ENCODE assay signal across 8 mouse cellular contexts in the genomic region with DNA sequence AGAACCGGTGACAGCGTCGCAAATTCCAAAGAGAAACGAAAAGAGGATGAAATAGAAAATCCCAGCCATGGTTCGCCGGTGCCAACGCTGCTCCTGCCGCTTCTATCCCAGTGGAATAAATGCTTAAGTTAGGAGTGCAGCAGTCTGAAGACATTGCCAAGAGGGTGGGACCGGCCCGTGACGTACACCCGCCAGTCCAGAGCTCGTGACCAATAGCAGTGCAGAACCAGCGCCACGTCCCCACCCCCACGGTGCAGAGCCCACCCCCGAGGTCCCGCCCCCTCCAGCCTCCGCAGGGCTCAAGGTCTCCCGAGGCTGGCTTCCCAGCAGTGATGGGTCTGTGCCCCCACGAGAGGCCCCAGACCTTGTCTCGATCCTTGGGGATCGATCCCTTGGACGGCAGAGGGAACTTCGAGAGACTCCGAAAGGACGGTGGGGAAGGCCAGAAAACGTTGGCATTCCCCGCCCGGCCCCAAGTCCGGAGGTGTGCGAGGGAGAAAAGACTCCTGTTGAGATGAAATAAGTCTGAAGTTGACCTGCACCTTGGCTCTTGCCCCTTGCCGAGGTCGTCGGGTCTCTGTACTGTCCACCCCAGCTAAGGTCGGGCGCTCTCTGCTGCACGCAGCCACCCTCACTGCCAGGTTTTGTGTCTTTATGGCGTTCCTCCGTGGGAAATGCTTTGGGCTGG. TPM values are rescaled to one million over a fixed set of nuclear protein-coding genes. Genes with fewer than 3 reads are reported as not detected.
DNase-seq lines count a peak whose midpoint lies in the region; ATAC-seq and TF ChIP-seq lines count a peak whose summit lies in the region.

A gene (minus strand): TSS at position 126 of the 688 bp plus-strand sequence.

- peak within 1 kb of the TSS; percentile 46 for H3K4me3 ChIP-seq in neural tube, embryonic 11.5 days (ENCODE audit: low read depth, low read length)
- peak within 1 kb of the TSS; percentile 63 for H3K4me3 ChIP-seq in embryonic fibroblast, embryonic 13.5 days (ENCODE audit: insufficient read depth, low read length)
- peak within 1 kb of the TSS; percentile 72 for H3K4me3 ChIP-seq in heart, embryonic 10.5 days
- peak within 1 kb of the TSS; percentile 73 for H3K4me3 ChIP-seq in kidney, embryonic 15.5 days (replicated peaks)
- H3K4me3 ChIP-seq in limb, embryonic 14.5 days (replicated peaks; ENCODE audit: low read length), result peak within 1 kb of the TSS; percentile 74
- H3K4me3 ChIP-seq in midbrain, embryonic 14.5 days (replicated peaks; ENCODE audit: low read depth, low read length), result peak within 1 kb of the TSS; percentile 62
- H3K4me3 ChIP-seq in stomach, embryonic 16.5 days (replicated peaks; ENCODE audit: low read length), result peak within 1 kb of the TSS; percentile 77

- peak within 1 kb of the TSS; percentile 68 for H3K9ac ChIP-seq in neural tube, embryonic 11.5 days (ENCODE audit: low read length)
- H3K9ac ChIP-seq in kidney, embryonic 15.5 days, result peak within 1 kb of the TSS; percentile 70
- H3K9ac ChIP-seq in limb, embryonic 14.5 days (ENCODE audit: low read depth, low read length, severe bottlenecking), result peak within 1 kb of the TSS; percentile 79
- peak within 1 kb of the TSS; percentile 64 for H3K9ac ChIP-seq in midbrain, embryonic 14.5 days (replicated peaks; ENCODE audit: low read length)
- H3K9ac ChIP-seq in stomach, embryonic 16.5 days (ENCODE audit: low read length), result peak within 1 kb of the TSS; percentile 77

- H3K4me1 ChIP-seq in neural tube, embryonic 11.5 days (ENCODE audit: control insufficient read depth, insufficient read depth, low read length), result peaks cover 8% of the 10 kb centered on the region
- H3K4me1 ChIP-seq in embryonic fibroblast, embryonic 13.5 days (ENCODE audit: control insufficient read depth, insufficient read depth, low read length), result 0 out of 2 replicates have a peak, but pooled peaks cover 6% of the 10 kb centered on the region
- peaks cover 27% of the 10 kb centered on the region; the same call in 1 of the 2 replicates for H3K4me1 ChIP-seq in heart, embryonic 10.5 days
- H3K4me1 ChIP-seq in kidney, embryonic 15.5 days, result peaks cover 46% of the 10 kb centered on the region
- H3K4me1 ChIP-seq in limb, embryonic 14.5 days (ENCODE audit: control insufficient read depth, insufficient read depth, low read length), result peaks cover 20% of the 10 kb centered on the region
- H3K4me1 ChIP-seq in midbrain, embryonic 14.5 days (ENCODE audit: control insufficient read depth, insufficient read depth, low read length), result peaks cover 24% of the 10 kb centered on the region
- H3K4me1 ChIP-seq in stomach, embryonic 16.5 days (ENCODE audit: control insufficient read depth, insufficient read depth, low read length), result peaks cover 21% of the 10 kb centered on the region; the same call in 1 of the 2 replicates

- H3K27me3 ChIP-seq in neural tube, embryonic 11.5 days (ENCODE audit: control insufficient read depth, insufficient read depth, low read length), result no peaks in the 10 kb centered on the region
- H3K27me3 ChIP-seq in heart, embryonic 10.5 days (ENCODE audit: insufficient read depth, poor library complexity, severe bottlenecking), result peaks cover 17% of the 10 kb centered on the region
- H3K27me3 ChIP-seq in kidney, embryonic 15.5 days, result peaks cover 10% of the 10 kb centered on the region; the same call in 1 of the 2 replicates
- H3K27me3 ChIP-seq in limb, embryonic 14.5 days (ENCODE audit: control insufficient read depth, insufficient read depth, low read length), result 0 out of 2 replicates have a peak, but pooled peaks cover 1% of the 10 kb centered on the region
- H3K27me3 ChIP-seq in midbrain, embryonic 14.5 days (ENCODE audit: control insufficient read depth, insufficient read depth, low read length), result no peaks in the 10 kb centered on the region
- H3K27me3 ChIP-seq in stomach, embryonic 16.5 days (ENCODE audit: control insufficient read depth, insufficient read depth, low read length), result peaks cover 5% of the 10 kb centered on the region; the same call in 1 of the 2 replicates

- H3K27ac ChIP-seq in neural tube, embryonic 11.5 days (ENCODE audit: low read depth, low read length), result peak within 1 kb of the TSS; percentile 76
- H3K27ac ChIP-seq in embryonic fibroblast, embryonic 13.5 days (ENCODE audit: insufficient read depth, low read length), result 0 out of 2 replicates have a peak within 1 kb of the TSS, but pooled peaks have one; percentile 3
- peak within 1 kb of the TSS; percentile 82 for H3K27ac ChIP-seq in heart, embryonic 10.5 days
- H3K27ac ChIP-seq in kidney, embryonic 15.5 days, result peak within 1 kb of the TSS; percentile 78
- H3K27ac ChIP-seq in limb, embryonic 14.5 days (replicated peaks; ENCODE audit: low read depth, low read length), result peak within 1 kb of the TSS; percentile 87
- H3K27ac ChIP-seq in midbrain, embryonic 14.5 days (replicated peaks; ENCODE audit: low read depth, low read length), result peak within 1 kb of the TSS; percentile 88
- peak within 1 kb of the TSS; percentile 67 for H3K27ac ChIP-seq in stomach, embryonic 16.5 days (ENCODE audit: low read length)

- DNase-seq in neural tube, embryonic 11.5 days (ENCODE audit: low spot score), result peak; percentile 89
- no peak for DNase-seq in neural tube, embryonic 10.5 days (ENCODE audit: extremely low spot score, low spot score)
- peak; percentile 95 for DNase-seq in heart, embryonic 10.5 days (ENCODE audit: low spot score)
- DNase-seq in limb, embryonic 14.5 days (ENCODE audit: low spot score), result peak; percentile 95
- DNase-seq in midbrain, embryonic 14.5 days, result peak; percentile 92

- ATAC-seq in neural tube, embryonic 11.5 days (ENCODE audit: insufficient read depth, low FRiP score, low TSS enrichment), result peak; percentile 91
- peak; percentile 95 for ATAC-seq in kidney, embryonic 15.5 days (replicated peaks; ENCODE audit: low FRiP score)
- peak; percentile 93 for ATAC-seq in limb, embryonic 14.5 days (ENCODE audit: low FRiP score, low read depth)
- ATAC-seq in midbrain, embryonic 14.5 days (ENCODE audit: low FRiP score, low TSS enrichment), result peak; percentile 86
- peak; percentile 96 for ATAC-seq in stomach, embryonic 16.5 days (ENCODE audit: insufficient read depth, low FRiP score)

- peak; percentile 96 for TF ChIP-seq POLR2A in embryonic fibroblast, embryonic 13.5 days (IDR thresholded peaks at IDR 0.05; ENCODE audit: low read depth, low read length)
- peak; percentile 91; the same call in 1 of the 2 replicates for TF ChIP-seq POLR2A in limb, embryonic 14.5 days (IDR thresholded peaks at IDR 0.05; ENCODE audit: borderline replicate concordance, extremely low read depth, insufficient read depth, insufficient read length)

- 0% methylated on average over 40 of the region's 40 CpGs for WGBS in neural tube, embryonic 11.5 days
- WGBS in heart, embryonic 10.5 days, result under 1% methylated on average over 40 of the region's 40 CpGs
- WGBS in kidney, embryonic 15.5 days, result under 1% methylated on average over 40 of the region's 40 CpGs
- under 1% methylated on average over 38 of the region's 40 CpGs for WGBS in limb, embryonic 14.5 days
- WGBS in midbrain, embryonic 14.5 days, result under 1% methylated on average over 40 of the region's 40 CpGs
- WGBS in stomach, embryonic 16.5 days, result under 1% methylated on average over 40 of the region's 40 CpGs

- peak within 1 kb of the TSS; percentile 96 for H3K4me2 ChIP-seq in neural tube, embryonic 11.5 days (ENCODE audit: low read depth)
- peak within 1 kb of the TSS; percentile 98 for H3K4me2 ChIP-seq in kidney, embryonic 15.5 days
- H3K4me2 ChIP-seq in limb, embryonic 14.5 days (replicated peaks; ENCODE audit: low read depth, low read length, severe bottlenecking), result peak within 1 kb of the TSS; percentile 69
- peak within 1 kb of the TSS; percentile 69 for H3K4me2 ChIP-seq in midbrain, embryonic 14.5 days (ENCODE audit: low read length)
- peak within 1 kb of the TSS; percentile 96 for H3K4me2 ChIP-seq in stomach, embryonic 16.5 days (ENCODE audit: low read depth, low read length)

- no peaks in the 10 kb centered on the region for H3K36me3 ChIP-seq in neural tube, embryonic 11.5 days (ENCODE audit: control insufficient read depth, insufficient read depth, low read length)
- 0 out of 2 replicates have a peak, but pooled peaks cover 3% of the 10 kb centered on the region for H3K36me3 ChIP-seq in heart, embryonic 10.5 days
- H3K36me3 ChIP-seq in kidney, embryonic 15.5 days, result 0 out of 2 replicates have a peak, but pooled peaks cover under 1% of the 10 kb centered on the region
- H3K36me3 ChIP-seq in limb, embryonic 14.5 days (ENCODE audit: control insufficient read depth, insufficient read depth, low read length), result peaks cover 12% of the 10 kb centered on the region
- no peaks in the 10 kb centered on the region; the same call in 1 of the 2 replicates for H3K36me3 ChIP-seq in midbrain, embryonic 14.5 days (ENCODE audit: control insufficient read depth, insufficient read depth, low read length)
- H3K36me3 ChIP-seq in stomach, embryonic 16.5 days (ENCODE audit: control insufficient read depth, insufficient read depth, low read length), result no peaks in the 10 kb centered on the region

- no peaks in the 10 kb centered on the region for H3K9me3 ChIP-seq in neural tube, embryonic 11.5 days (ENCODE audit: control insufficient read depth, low read length)
- H3K9me3 ChIP-seq in heart, embryonic 10.5 days, result no peaks in the 10 kb centered on the region
- H3K9me3 ChIP-seq in kidney, embryonic 15.5 days (replicated peaks), result no peaks in the 10 kb centered on the region
- H3K9me3 ChIP-seq in limb, embryonic 14.5 days (ENCODE audit: control insufficient read depth, low read length), result no peaks in the 10 kb centered on the region
- no peaks in the 10 kb centered on the region for H3K9me3 ChIP-seq in midbrain, embryonic 14.5 days (ENCODE audit: control insufficient read depth, low read length)
- no peaks in the 10 kb centered on the region for H3K9me3 ChIP-seq in stomach, embryonic 16.5 days (replicated peaks; ENCODE audit: control insufficient read depth, low read length)

- no peak for TF ChIP-seq CTCF in embryonic fibroblast, embryonic 13.5 days (IDR thresholded peaks at IDR 0.05; ENCODE audit: borderline replicate concordance, insufficient read depth, low read length)

RNA-seq across cellular contexts. Expression of the gene that starts here (rescaled TPM):
- 23.1 and 26.6 TPM in 2 replicates for polyA plus RNA-seq in neural tube, embryonic 11.5 days (2014; fragmentation: Nextera tagmentation; extraction: Ambion mirVana)
- polyA plus RNA-seq in embryonic fibroblast, embryonic 13.5 days (2011; ENCODE audit: insufficient read length, low read depth, missing spikeins), result 20.9 and 26.4 TPM in 2 replicates
- 6.1 and 11.5 TPM in 2 replicates for polyA plus RNA-seq in heart, embryonic 10.5 days (2016; fragmentation: Nextera tagmentation; extraction: Ambion mirVana)
- polyA plus RNA-seq in kidney, embryonic 15.5 days (2015; fragmentation: Nextera tagmentation; extraction: Ambion mirVana), result 17.2 and 18.2 TPM in 2 replicates
- polyA plus RNA-seq in limb, embryonic 14.5 days (2012; rRNA removed), result 34.5 and 45.8 TPM in 2 replicates
- 53.5 and 63.0 TPM in 2 replicates for polyA plus RNA-seq in limb, embryonic 14.5 days (2014; fragmentation: Nextera tagmentation; extraction: Ambion mirVana)
- polyA plus RNA-seq in midbrain, embryonic 14.5 days (2014; fragmentation: Nextera tagmentation; extraction: Ambion mirVana), result 40.6 and 46.5 TPM in 2 replicates
- 11.8 and 12.0 TPM in 2 replicates for polyA plus RNA-seq in stomach, embryonic 16.5 days (2015; fragmentation: Nextera tagmentation; extraction: Ambion mirVana)

Comparison
In these comparisons a context has a peak if more than half of its experiments do, and no peak if none do; other contexts are left out.
1. H3K27ac ChIP-seq: peak in every context shown above with its lines; median percentile 88 in midbrain, embryonic 14.5 days; 87 in limb, embryonic 14.5 days; 82 in heart, embryonic 10.5 days; 78 in kidney, embryonic 15.5 days; 76 in neural tube, embryonic 11.5 days; 67 in stomach, embryonic 16.5 days; 3 in embryonic fibroblast, embryonic 13.5 days.